Mouse (Mus musculus): Measurements from ENCODE around the gene Camk1g.

Gene Camk1g

GRCm38 (mm10) chr1:193332671-193333070 lies 37.4 kb downstream of the Camk1g start:
- DNase-seq (ENCODE audit: low spot score), result no peak

GRCm38 (mm10) chr1:193332018-193332417 lies 38.1 kb downstream of the Camk1g start:
- DNase-seq (ENCODE audit: low spot score), result no peak

GRCm38 (mm10) chr1:193330626-193331025 lies 39.5 kb downstream of the Camk1g start:
- no peak for DNase-seq (ENCODE audit: low spot score)

- DNase-seq (ENCODE audit: low spot score), result peak; percentile 55
Observed at GRCm38 (mm10) chr1:193330172-193330571, 39.9 kb downstream of the Camk1g start.

GRCm38 (mm10) chr1:193329557-193329956 lies 40.5 kb downstream of the Camk1g start:
- no peak for DNase-seq (ENCODE audit: low spot score)

GRCm38 (mm10) chr1:193327686-193328085 lies 42.4 kb downstream of the Camk1g start:
- no peak for DNase-seq (ENCODE audit: low spot score)

GRCm38 (mm10) chr1:193327216-193327615 lies 42.9 kb downstream of the Camk1g start:
- DNase-seq (ENCODE audit: low spot score), result no peak

GRCm38 (mm10) chr1:193326456-193327145 lies 43.5 kb downstream of the Camk1g start:
- DNase-seq (ENCODE audit: low spot score), result no peak

- DNase-seq (ENCODE audit: low spot score), result no peak
Observed at GRCm38 (mm10) chr1:193325891-193326290, 44.2 kb downstream of the Camk1g start.

GRCm38 (mm10) chr1:193324224-193324623 lies 45.9 kb downstream of the Camk1g start:
- DNase-seq (ENCODE audit: low spot score), result no peak

- no peak for DNase-seq (ENCODE audit: low spot score)
Observed at GRCm38 (mm10) chr1:193323686-193324085, 46.4 kb downstream of the Camk1g start.

- no peak for DNase-seq (ENCODE audit: low spot score)
Observed at GRCm38 (mm10) chr1:193320398-193320797, 49.7 kb downstream of the Camk1g start.

- no peak for DNase-seq (ENCODE audit: low spot score)
Observed at GRCm38 (mm10) chr1:193319721-193320120, 50.4 kb downstream of the Camk1g start.

GRCm38 (mm10) chr1:193317159-193317559 lies 52.9 kb downstream of the Camk1g start:
- no peak for DNase-seq (ENCODE audit: low spot score)

GRCm38 (mm10) chr1:193316358-193316750 lies 53.7 kb downstream of the Camk1g start:
- no peak for DNase-seq (ENCODE audit: low spot score)

- DNase-seq (ENCODE audit: low spot score), result peak; percentile 66
Observed at GRCm38 (mm10) chr1:193315705-193316357, 54.3 kb downstream of the Camk1g start.

- no peak for DNase-seq (ENCODE audit: low spot score)
Observed at GRCm38 (mm10) chr1:193311596-193311995, 58.5 kb downstream of the Camk1g start.

- DNase-seq (ENCODE audit: low spot score), result no peak
Observed at GRCm38 (mm10) chr1:193310519-193311085, 59.5 kb downstream of the Camk1g start.

GRCm38 (mm10) chr1:193309785-193310518 lies 60.1 kb downstream of the Camk1g start:
- no peak for DNase-seq (ENCODE audit: low spot score)

GRCm38 (mm10) chr1:193306832-193307231 lies 63.3 kb downstream of the Camk1g start:
- DNase-seq (ENCODE audit: low spot score), result no peak

GRCm38 (mm10) chr1:193305386-193305785 lies 64.7 kb downstream of the Camk1g start:
- no peak for DNase-seq (ENCODE audit: low spot score)

- no peak for DNase-seq (ENCODE audit: low spot score)
Observed at GRCm38 (mm10) chr1:193303096-193303495, 67.0 kb downstream of the Camk1g start.

GRCm38 (mm10) chr1:193302093-193302405 lies 68.0 kb downstream of the Camk1g start:
- DNase-seq (ENCODE audit: low spot score), result no peak

Measured in ovary, postnatal 14 days (tissue).